Mouse (Mus musculus): ENCODE results near the gene 9130230L23Rik. TPM values are rescaled to one million over a fixed set of nuclear protein-coding genes. Genes with fewer than 3 reads are reported as not detected.

Gene 9130230L23Rik
- total RNA-seq, 2 experiments from 2014 or later: not detected

DNA sequence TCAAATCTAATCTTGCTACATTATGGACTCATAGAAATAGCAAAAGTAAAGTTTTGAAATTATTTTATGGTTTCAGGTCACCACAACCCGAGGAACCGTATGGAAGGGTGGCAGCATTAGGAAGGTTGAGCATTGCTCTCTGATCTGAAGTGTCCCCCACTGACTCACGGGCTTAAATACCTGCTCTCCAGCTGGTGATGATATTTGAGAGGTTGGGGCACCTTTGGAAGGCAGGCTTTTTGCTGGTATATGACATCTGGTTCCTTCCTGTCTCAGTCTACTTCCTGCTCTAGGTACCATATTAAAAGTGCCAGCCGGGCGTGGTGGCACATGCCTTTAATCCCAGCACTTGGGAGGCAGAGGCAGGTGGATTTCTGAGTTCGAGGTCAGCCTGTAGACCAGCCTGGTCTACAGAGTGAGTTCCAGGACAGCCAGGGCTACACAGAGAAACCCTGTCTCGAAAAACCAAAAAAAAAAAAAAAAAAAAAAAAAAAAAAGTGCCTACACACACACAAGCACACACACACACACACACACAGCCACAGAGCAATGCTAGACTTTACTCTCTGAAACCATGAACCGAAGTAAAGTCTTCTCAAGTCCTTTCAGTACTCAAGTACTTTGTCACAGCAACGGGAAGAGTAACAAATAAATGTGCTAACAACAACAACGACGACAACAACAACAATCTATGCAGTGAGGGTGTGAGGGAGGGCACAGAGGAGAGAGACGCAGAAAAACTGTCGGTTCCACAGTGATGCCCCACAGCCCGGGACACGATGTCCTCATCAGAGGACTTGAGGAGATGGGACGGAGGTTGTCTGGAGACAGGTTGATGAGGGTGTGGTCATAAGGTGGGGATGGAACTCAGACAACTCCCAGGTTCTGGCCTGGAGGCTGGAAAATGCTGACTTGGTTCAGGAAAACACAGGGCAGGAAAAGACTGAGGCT lies 49.7 kb downstream of the 9130230L23Rik start:
- no peak for DNase-seq

DNA sequence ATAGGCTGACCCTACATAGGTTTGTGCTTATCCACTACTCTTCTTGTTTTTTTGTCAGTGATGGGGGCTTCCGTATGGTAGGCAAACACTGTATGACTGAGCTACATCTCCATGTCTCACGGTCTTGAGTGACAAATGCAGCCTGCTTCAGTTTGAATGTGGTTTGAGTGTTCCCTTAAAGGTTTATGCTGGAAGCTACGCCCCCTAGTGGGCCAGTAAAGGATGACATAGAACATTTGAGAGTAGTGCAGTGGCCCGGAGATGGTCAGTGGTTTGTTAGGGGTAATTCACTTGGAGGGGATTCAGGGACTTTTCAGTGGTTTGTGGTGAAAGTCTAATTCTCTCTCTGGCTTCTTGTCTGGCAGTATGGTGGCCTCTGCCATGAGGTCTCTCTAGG lies 52.6 kb downstream of the 9130230L23Rik start:
- no peak for DNase-seq

DNA sequence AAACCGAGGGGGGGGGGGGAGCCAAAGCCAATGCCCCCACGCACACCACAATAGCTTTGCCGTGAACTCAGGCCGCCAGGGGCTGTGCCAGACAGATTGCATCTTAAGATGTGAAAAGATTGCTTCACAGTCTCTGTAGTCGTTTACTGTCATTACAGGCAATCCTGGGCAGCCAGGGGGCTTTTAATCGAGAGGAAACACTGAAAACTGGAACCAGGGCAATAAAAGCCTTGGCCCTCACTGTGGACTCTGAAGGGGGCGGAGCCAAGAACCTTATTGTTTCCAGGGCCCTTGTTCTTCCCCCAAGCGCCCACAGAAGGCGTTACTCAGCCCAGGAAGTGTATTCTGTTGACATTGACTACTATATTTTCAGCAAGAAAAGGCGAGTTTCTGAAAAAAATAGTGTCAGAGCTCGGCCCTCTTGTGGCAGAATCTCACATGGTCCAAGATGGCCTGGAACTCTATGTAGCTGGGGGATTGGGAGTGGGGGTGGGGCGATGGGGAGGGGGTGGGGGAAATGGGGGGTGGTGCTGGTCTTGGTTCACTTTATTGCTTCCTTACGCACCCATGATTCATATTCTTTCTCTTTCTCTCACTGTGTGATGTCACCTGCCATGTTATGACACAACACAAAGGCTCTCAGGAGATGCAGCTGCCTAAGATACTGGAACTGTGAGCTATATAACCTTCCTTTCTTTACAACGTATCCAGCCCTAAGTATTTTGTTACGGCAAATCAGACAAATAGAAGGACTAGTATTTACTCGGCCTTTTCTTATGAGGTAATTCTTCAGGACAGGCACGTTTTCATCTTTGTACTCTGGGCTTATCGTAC lies 53.2 kb downstream of the 9130230L23Rik start:
- DNase-seq: no peak

DNA sequence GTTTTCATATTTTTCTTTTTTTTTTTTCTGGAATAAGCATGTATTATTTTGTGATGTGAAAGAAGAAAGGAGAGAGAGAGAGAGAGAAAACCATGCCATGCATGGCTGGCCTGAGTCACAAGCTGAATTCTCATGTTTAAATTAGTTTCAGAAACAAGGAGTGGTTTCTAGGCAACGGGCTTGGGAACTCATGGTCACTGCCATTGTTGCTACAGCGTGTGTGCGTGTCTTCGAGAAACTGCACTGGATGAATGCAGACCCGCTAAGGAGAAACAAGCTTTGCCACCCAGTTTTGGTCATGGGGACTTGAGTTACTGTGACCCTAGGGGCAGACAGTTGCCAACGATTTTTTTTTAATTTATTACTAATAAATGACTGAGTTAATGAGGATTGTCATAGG lies 53.8 kb downstream of the 9130230L23Rik start:
- no peak for DNase-seq

DNA sequence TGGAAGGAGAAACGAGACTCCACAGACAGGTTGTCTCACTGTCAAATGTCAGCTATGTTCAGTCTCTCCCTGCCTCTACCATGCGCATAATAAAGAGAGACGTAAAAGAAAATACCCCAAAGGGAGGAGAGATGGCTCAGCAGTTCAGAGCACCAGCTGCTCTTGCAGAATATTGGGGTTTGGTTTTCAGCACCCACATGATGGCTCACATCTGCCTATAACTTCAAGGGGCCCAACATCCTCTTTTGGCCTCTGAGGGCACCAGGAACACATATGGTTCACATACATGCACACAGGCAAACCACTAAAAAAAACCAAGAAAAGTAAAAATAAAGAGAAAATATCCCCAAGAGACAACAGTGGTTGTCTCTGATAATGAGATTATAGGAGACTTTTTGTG lies 54.3 kb downstream of the 9130230L23Rik start:
- DNase-seq: no peak

DNA sequence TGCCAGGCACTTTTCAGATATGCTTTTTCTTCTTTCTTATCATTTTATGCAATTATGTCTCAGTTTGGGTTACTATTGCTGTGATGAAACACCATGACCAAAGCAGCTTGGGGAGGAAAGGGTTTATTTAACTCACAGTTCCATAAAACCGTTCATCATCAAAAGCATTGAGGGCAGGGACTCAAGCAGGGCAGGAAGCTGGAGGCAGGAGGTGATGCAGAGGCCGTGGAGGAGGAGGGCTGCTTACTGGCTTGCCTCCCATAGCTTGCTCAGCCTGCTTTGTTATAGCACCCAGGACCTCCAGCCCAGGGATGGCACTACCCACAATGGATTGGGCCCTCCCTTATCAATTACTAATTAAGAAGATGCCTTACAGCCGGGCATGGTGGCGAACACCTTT lies 62.9 kb downstream of the 9130230L23Rik start:
- no peak for DNase-seq

DNA sequence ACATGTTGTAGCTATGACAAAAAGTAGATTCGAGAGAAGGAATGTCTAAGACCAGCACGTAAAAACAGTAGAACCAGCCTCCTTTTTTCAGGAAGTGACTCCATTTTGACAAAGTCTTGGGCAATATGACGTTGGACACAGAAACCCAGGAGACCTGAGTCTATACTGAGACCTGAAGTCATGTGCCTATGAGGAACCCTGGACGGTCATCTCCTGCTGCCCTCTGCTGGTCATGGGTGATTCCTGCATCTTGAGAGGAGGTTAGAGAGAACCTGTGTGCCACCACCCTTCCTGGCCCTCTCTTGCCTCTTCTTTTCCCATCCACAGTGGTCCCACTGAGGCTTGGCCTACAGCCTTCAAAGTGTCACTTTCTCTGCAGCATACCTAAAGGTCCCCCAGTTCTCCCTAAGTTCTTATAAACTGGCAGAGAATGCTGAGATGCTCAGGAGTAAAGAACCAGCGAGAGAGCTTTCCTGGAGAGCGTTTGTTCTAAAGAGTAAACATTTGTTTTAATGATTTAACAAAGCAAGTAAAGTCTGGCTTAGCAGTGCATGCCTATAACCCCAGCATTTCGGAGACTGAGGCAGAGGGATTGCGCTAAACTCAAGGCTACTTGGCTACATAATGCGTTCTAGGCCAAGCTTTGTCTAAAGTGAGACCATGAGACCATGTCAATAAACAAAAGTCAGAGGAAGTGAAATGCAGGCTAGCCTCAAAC lies 65.9 kb downstream of the 9130230L23Rik start:
- DNase-seq: peak; percentile 90

DNA sequence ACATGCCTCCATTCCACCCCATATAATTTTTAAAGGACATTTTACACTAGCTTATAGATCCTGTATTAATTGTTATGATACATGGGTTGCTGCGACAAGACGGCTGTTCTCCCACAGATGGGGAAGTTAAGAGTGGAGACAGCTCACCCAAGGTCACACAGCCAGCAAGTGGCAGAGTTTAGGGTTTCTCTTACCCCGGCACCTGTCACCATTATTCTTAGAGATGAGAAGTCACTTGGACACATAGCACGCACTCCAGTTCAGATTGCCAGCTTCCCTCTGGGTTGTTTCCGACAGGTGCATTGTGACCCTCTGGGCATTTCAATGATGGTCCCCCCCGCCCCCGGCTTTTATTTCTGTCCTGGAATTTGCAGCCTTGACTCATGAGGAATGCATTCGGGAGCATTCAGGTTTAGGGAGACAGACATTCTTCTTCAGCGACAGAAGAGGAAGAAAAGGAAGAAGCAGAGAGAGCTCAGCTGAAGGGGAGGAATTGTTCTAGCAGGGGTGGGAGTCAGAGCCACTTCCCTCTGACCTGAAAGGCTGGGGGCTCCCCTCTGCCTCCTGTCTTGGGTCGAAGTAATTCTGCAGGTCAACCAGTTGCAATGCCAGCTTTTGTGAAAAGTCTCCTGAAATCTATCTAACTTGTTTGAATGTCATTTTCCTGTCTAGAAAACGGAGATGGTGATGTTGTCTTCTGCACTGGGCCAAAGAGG lies 66.9 kb downstream of the 9130230L23Rik start:
- DNase-seq: no peak

DNA sequence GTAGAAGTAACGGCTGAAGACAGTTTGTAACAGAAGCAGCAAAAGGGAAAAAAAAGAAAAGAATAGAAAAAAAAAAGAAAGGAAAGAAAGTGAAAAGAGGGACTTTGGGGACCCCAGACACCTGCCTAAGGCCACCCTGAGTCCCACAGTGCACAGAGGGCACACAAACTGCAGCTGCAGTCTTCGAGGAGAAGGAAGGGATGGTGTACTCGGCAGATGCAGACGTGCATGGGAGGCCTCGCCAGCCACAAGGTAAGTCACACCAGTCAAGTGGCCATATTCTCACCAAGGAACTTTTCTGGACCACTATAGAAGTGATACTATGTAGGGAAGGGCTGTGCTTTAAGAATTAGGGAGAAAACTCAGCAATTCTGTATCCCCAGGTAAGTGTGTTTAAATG lies 69.3 kb downstream of the 9130230L23Rik start, which contains the start of gene Chrna9:
TSS of gene Chrna9 (plus strand) at position 139 of the 400 bp plus-strand sequence.
- no peak for DNase-seq

DNA sequence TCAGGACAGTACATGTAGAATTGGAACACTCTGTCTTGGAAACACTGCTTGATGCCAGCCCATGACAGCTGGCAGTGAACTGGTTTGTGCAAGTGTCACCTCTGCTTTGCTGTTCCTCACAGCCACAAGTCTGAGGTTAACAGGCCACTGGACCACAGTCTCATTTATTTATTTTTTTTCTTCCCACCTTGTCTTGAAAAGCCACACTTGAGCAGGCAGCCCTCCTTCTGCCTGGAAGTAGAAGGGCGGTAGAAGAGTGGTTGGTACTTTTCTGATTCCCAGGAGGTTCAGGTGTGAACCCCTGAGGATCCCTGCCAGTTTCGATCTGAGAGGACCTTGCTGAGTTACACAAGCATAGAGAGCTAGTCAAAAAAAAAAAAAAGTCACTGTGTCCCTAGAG lies 70.3 kb downstream of the 9130230L23Rik start:
- DNase-seq: no peak

DNA sequence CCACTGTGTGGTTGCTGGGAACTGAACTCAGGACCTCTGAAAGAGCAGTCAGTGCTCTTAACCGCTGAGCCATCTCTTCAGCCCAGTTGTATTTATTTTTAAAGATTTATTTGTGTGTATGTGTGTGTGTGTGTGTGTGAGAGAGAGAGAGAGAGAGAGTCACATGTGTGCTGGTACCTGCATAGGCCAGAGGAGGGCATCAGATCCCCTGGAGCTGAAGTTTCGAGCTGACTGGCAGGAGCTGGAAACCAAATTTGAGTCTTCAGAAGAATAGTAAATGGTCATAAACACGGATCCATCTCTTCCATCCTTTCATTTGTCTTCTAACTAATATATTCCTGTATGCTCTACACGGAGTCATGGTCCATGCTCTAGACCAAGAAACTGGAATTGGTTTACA lies 70.8 kb downstream of the 9130230L23Rik start:
- DNase-seq: no peak

DNA sequence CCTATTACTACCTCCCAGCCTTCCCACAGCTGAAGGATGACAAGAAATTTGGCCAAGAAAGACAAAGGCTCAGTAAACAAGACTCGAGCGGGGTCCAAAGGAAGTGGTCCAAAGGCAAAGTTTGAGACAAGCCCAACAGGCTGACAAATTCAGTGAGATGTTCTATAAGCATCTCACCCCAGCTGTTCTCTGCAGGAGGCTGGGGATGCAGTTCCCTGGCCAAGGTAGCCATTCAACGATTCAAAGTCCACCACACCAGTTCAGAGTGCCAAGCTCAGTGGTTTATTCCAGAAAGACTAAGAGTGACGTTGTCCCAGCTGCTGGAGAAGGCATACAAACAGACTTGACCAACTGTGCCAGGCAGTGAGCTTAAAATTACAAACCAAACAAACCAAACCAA lies 73.9 kb downstream of the 9130230L23Rik start:
- DNase-seq: no peak

Small RNA genes within 50 kb of the gene (microRNA-seq; reads per million reads assigned to microRNA genes)
- gene Gm25952: 0 reads per million in 2 experiments

Other genes with a start within 250 kb of the 9130230L23Rik start
- gene N4bp2, start 240.8 kb downstream of the 9130230L23Rik start, total RNA-seq (2021): 10 to 100 TPM; 33.7 to 36.6 TPM
- gene Rhoh, start 143.1 kb downstream of the 9130230L23Rik start, total RNA-seq (2021): under 1 TPM; 0.26 to 0.34 TPM
- gene Chrna9, start 69.4 kb downstream of the 9130230L23Rik start, total RNA-seq (2021): under 1 TPM in 1 of 2 experiments, not detected in 1; 0.54 TPM
- 1 to 10 TPM; 1.8 to 2.9 TPM for gene Rbm47, start 168.8 kb upstream of the 9130230L23Rik start, total RNA-seq (2021)